Mouse (Mus musculus) cerebellum, postnatal 14 days (tissue): ENCODE data around the gene Cwc22.
A peak's percentile ranks its signal among the peaks of the same experiment; 100 is the strongest.

Source experiments
- DNase-seq, 2 experiments: peaks; one replicate each; pipeline ENCODE4 v3.0.0; 2021; ENCODE audit warnings: mixed read lengths in 2 of 2

Cwc22 gene

GRCm38 (mm10) chr2:77945596-77946485, at the start of gene Cwc22:
Gene Cwc22 (minus strand): TSS chr2:77946375.
- peak; percentile 96 to 98 for DNase-seq

- no peak for DNase-seq
Observed at GRCm38 (mm10) chr2:77993727-77994401, 47.7 kb upstream of the Cwc22 start.

- DNase-seq = no peak
Observed at GRCm38 (mm10) chr2:77992951-77993604, 46.9 kb upstream of the Cwc22 start.

GRCm38 (mm10) chr2:77990820-77991219, 44.6 kb upstream of the Cwc22 start:
- DNase-seq = no peak

- DNase-seq = no peak
Observed at GRCm38 (mm10) chr2:77990121-77990520, 43.9 kb upstream of the Cwc22 start.

- DNase-seq = no peak
Observed at GRCm38 (mm10) chr2:77989390-77989789, 43.2 kb upstream of the Cwc22 start.

- DNase-seq = no peak
Observed at GRCm38 (mm10) chr2:77985991-77986730, 40.0 kb upstream of the Cwc22 start.

- DNase-seq = no peak
Observed at GRCm38 (mm10) chr2:77984209-77984608, 38.0 kb upstream of the Cwc22 start.

- DNase-seq = no peak
Observed at GRCm38 (mm10) chr2:77981826-77982225, 35.7 kb upstream of the Cwc22 start.

- no peak for DNase-seq
Observed at GRCm38 (mm10) chr2:77980696-77981095, 34.5 kb upstream of the Cwc22 start.

GRCm38 (mm10) chr2:77979519-77979918, 33.3 kb upstream of the Cwc22 start:
- no peak for DNase-seq

- no peak for DNase-seq
Observed at GRCm38 (mm10) chr2:77979081-77979480, 32.9 kb upstream of the Cwc22 start.

GRCm38 (mm10) chr2:77978256-77978655, 32.1 kb upstream of the Cwc22 start:
- no peak for DNase-seq

GRCm38 (mm10) chr2:77976321-77976920, 30.2 kb upstream of the Cwc22 start:
- DNase-seq = no peak

GRCm38 (mm10) chr2:77975606-77976005, 29.4 kb upstream of the Cwc22 start:
- no peak for DNase-seq

GRCm38 (mm10) chr2:77974986-77975385, 28.8 kb upstream of the Cwc22 start:
- no peak for DNase-seq

- no peak for DNase-seq
Observed at GRCm38 (mm10) chr2:77974366-77974765, 28.2 kb upstream of the Cwc22 start.

GRCm38 (mm10) chr2:77973296-77973695, 27.1 kb upstream of the Cwc22 start:
- DNase-seq = no peak

GRCm38 (mm10) chr2:77972541-77972940, 26.4 kb upstream of the Cwc22 start:
- DNase-seq = no peak

- DNase-seq = no peak
Observed at GRCm38 (mm10) chr2:77971871-77972270, 25.7 kb upstream of the Cwc22 start.

GRCm38 (mm10) chr2:77971361-77971760, 25.2 kb upstream of the Cwc22 start:
- no peak for DNase-seq

- no peak for DNase-seq
Observed at GRCm38 (mm10) chr2:77970556-77970955, 24.4 kb upstream of the Cwc22 start.
